Mouse (Mus musculus) large intestine, adult 2 months (tissue): Measurements from ENCODE around the gene Dkk2. TPM values are rescaled to one million over a fixed set of nuclear protein-coding genes. Genes with fewer than 3 reads are reported as not detected.
"Not testable (repeated sequence)": the region's sequence is repeated elsewhere in the genome, so short reads cannot be mapped to it uniquely, and the experiment has no call there.

Source experiments
- DNase-seq: peaks from one replicate; pipeline ENCODE4 v3.0.0-alpha.2; 2012; ENCODE audit warnings: low read depth, low spot score
- WGBS: fragments of 180-500 bp; shearing (Covaris S2); methylation state at CpG from one replicate; pipeline ENCODE4 v1.1.7; 2018; 5-methylcytosine and 5-hydroxymethylcytosine counted together
- polyA plus RNA-seq: library from polyadenylated mRNA; depleted of rRNA; stranded (reverse); fragments of >200 nt; gene quantifications from 2 replicates; pipeline ENCODE4 v1.2.3, GENCODE M21; 2012; rRNA removed

Dkk2 gene
- polyA plus RNA-seq = 1.0 and 1.2 TPM in 2 replicates

GRCm38 (mm10) chr3:132085112-132085822, at the start of gene Dkk2:
Gene Dkk2 (plus strand): TSS chr3:132085292.
- no peak for DNase-seq
- 2% methylated on average over 33 of the region's 33 CpGs for WGBS

GRCm38 (mm10) chr3:132036704-132037103, 48.4 kb upstream of the Dkk2 start:
- 84% methylated on average over 2 of the region's 2 CpGs for WGBS
- no peak for DNase-seq

- WGBS = 21% methylated on average over 10 of the region's 10 CpGs
- no peak for DNase-seq
Measured at GRCm38 (mm10) chr3:132037670-132038069, 47.4 kb upstream of the Dkk2 start.

GRCm38 (mm10) chr3:132040066-132040465, 45.0 kb upstream of the Dkk2 start:
- WGBS = 70% methylated on average over 3 of the region's 3 CpGs
- no peak for DNase-seq

GRCm38 (mm10) chr3:132050884-132051457, 34.1 kb upstream of the Dkk2 start:
- no peak for DNase-seq
- WGBS = 73% methylated on average over 8 of the region's 8 CpGs

- 76% methylated on average over 1 of the region's 1 CpGs for WGBS
- DNase-seq = not testable (repeated sequence)
Measured at GRCm38 (mm10) chr3:132062816-132063215, 22.3 kb upstream of the Dkk2 start.

- no peak for DNase-seq
- 91% methylated on average over 3 of the region's 3 CpGs for WGBS
Measured at GRCm38 (mm10) chr3:132063374-132063773, 21.7 kb upstream of the Dkk2 start.

GRCm38 (mm10) chr3:132063966-132064365, 21.1 kb upstream of the Dkk2 start:
- 5% methylated on average over 4 of the region's 4 CpGs for WGBS
- DNase-seq = no peak

- no peak for DNase-seq
- 69% methylated on average over 1 of the region's 1 CpGs for WGBS
Measured at GRCm38 (mm10) chr3:132064920-132065319, 20.2 kb upstream of the Dkk2 start.

- WGBS = 43% methylated on average over 2 of the region's 2 CpGs
- DNase-seq = no peak
Measured at GRCm38 (mm10) chr3:132070949-132071348, 14.1 kb upstream of the Dkk2 start.

- no peak for DNase-seq
- WGBS = 6% methylated on average over 13 of the region's 13 CpGs
Measured at GRCm38 (mm10) chr3:132084018-132084417, 1.1 kb upstream of the Dkk2 start.

- no peak for DNase-seq
- 1% methylated on average over 8 of the region's 8 CpGs for WGBS
Measured at GRCm38 (mm10) chr3:132084680-132085079, 412 bp upstream of the Dkk2 start.

GRCm38 (mm10) chr3:132085823-132086350, 795 bp downstream of the Dkk2 start:
- no peak for DNase-seq
- 1% methylated on average over 23 of the region's 23 CpGs for WGBS

- DNase-seq = no peak
- WGBS = 31% methylated on average over 5 of the region's 5 CpGs
Measured at GRCm38 (mm10) chr3:132086461-132086860, 1.4 kb downstream of the Dkk2 start.

- 4% methylated on average over 21 of the region's 21 CpGs for WGBS
- no peak for DNase-seq
Measured at GRCm38 (mm10) chr3:132087011-132087486, 2.0 kb downstream of the Dkk2 start.

- WGBS = 79% methylated on average over 3 of the region's 3 CpGs
- DNase-seq = no peak
Measured at GRCm38 (mm10) chr3:132092983-132093382, 7.9 kb downstream of the Dkk2 start.

- WGBS = 68% methylated on average over 6 of the region's 6 CpGs
- DNase-seq = no peak
Measured at GRCm38 (mm10) chr3:132096296-132096695, 11.2 kb downstream of the Dkk2 start.

GRCm38 (mm10) chr3:132100746-132101145, 15.7 kb downstream of the Dkk2 start:
- 33% methylated on average over 3 of the region's 3 CpGs for WGBS
- DNase-seq = no peak

GRCm38 (mm10) chr3:132103020-132103419, 17.9 kb downstream of the Dkk2 start:
- WGBS = 36% methylated on average over 9 of the region's 9 CpGs
- DNase-seq = no peak

GRCm38 (mm10) chr3:132103454-132103853, 18.4 kb downstream of the Dkk2 start:
- DNase-seq = no peak
- 33% methylated on average over 7 of the region's 7 CpGs for WGBS
